Mouse (Mus musculus) G1E (cell line): ENCODE results near the gene Bcam. TPM values are rescaled to one million over a fixed set of nuclear protein-coding genes. Genes with fewer than 3 reads are reported as not detected.

ENCODE experiments used
- ATAC-seq: 2 replicates; pipeline ENCODE4 v1.8.0; 2016; ENCODE audit warnings: mild to moderate bottlenecking; ENCODE audit not compliant: insufficient number of reproducible peaks, poor library complexity, low FRiP score, severe bottlenecking; ENCODE audit errors: extremely low read depth
- DNase-seq: peaks from one replicate; pipeline ENCODE4 v3.0.0; 2012; ENCODE audit warnings: low spot score
- H3K27me3 ChIP-seq: 2 replicates; pipeline ENCODE4 v1.6.1; 2012; ENCODE audit warnings: mild to moderate bottlenecking, low read length, inconsistent platforms; ENCODE audit not compliant: insufficient read depth
- H3K36me3 ChIP-seq: replicated peaks from 2 replicates; pipeline ENCODE3; 2012; ENCODE audit warnings: mild to moderate bottlenecking, inconsistent platforms
- H3K4me1 ChIP-seq: 2 replicates; pipeline ENCODE4 v1.6.1; 2012; ENCODE audit warnings: low read depth, low read length, inconsistent platforms, mixed read lengths; ENCODE audit not compliant: insufficient read depth
- H3K4me3 ChIP-seq: 2 replicates; pipeline ENCODE4 v1.5.1; 2012; ENCODE audit warnings: low read depth, mild to moderate bottlenecking, inconsistent platforms, low read length, moderate library complexity, mixed read lengths
- H3K9me3 ChIP-seq: replicated peaks from 2 replicates; pipeline ENCODE4 v1.6.1; 2012; ENCODE audit warnings: inconsistent platforms
- CTCF ChIP-seq: IDR thresholded peaks from 2 replicates; pipeline ENCODE4 v1.5.1; 2012; ENCODE audit warnings: low read depth, low read length, inconsistent platforms, mixed read lengths
- GATA1 ChIP-seq: IDR thresholded peaks from 2 replicates; pipeline ENCODE4 v1.6.1; 2012; ENCODE audit warnings: borderline replicate concordance, low read length, inconsistent platforms, mixed read lengths
- GATA2 ChIP-seq: IDR thresholded peaks from 2 replicates; pipeline ENCODE4 v1.6.1; 2012; ENCODE audit warnings: low read depth, low read length, inconsistent platforms, borderline replicate concordance
- POLR2AphosphoS5 ChIP-seq: IDR thresholded peaks from 2 replicates; pipeline ENCODE4 v1.6.1; 2012; ENCODE audit warnings: low read depth, low read length, inconsistent platforms; ENCODE audit not compliant: insufficient replicate concordance
- TAL1 ChIP-seq: conservative IDR thresholded peaks from 2 replicates; pipeline ENCODE4 v1.6.1; 2012; ENCODE audit warnings: low read depth, low read length, inconsistent platforms, mixed read lengths
- polyA plus RNA-seq: library from polyadenylated mRNA; stranded (reverse); fragments of >175 nt; gene quantifications from 2 replicates; pipeline ENCODE4 v1.2.3, GENCODE M21; 2012
- total RNA-seq, 2 experiments: library from RNA; stranded (forward) in 1 of 2; stranded (reverse) in 1 of 2; fragments of 200-1000 nt in 1 of 2; fragments of >200 nt in 1 of 2; fragmentation: Nextera tagmentation in 1 of 2; gene quantifications; 2 replicates each; pipeline ENCODE4 v1.2.3; 2014 to 2017

The Bcam gene
- total and polyA plus RNA-seq, 3 experiments, result 0.05 TPM; not detected in 2

DNA sequence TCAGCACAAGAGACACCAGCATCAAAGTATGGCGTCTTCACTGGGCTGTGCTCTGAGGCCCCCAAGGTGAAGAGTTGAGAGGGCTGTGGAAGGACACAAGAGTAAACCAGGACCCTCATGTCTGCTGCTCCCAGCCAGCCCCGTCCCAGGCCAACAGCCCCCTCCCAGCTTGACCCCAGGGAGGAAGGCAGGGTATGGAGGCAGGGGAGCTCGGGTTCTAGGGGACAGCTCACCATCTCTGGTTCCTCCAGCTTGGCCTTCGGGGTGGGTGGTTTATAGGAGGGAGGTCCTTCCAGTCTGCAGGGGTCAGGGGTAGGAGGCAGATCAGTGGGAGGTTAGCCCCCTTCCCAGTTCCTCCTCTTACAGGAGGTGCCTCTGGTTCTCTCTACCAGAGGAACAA, 51.6 kb downstream of the Bcam start:
- H3K4me1 ChIP-seq, result peaks cover 34% of the 10 kb centered on the region
- no peaks in the 10 kb centered on the region for H3K27me3 ChIP-seq
- TF ChIP-seq GATA2, result no peak
- TF ChIP-seq CTCF, result no peak
- TF ChIP-seq GATA1, result no peak
- no peak for TF ChIP-seq POLR2AphosphoS5
- H3K4me3 ChIP-seq, result no peak overlapping the region
- DNase-seq (no peak), ATAC-seq (no peak)
- no peaks in the 10 kb centered on the region for H3K9me3 ChIP-seq
- peaks cover 49% of the 10 kb centered on the region for H3K36me3 ChIP-seq

DNA sequence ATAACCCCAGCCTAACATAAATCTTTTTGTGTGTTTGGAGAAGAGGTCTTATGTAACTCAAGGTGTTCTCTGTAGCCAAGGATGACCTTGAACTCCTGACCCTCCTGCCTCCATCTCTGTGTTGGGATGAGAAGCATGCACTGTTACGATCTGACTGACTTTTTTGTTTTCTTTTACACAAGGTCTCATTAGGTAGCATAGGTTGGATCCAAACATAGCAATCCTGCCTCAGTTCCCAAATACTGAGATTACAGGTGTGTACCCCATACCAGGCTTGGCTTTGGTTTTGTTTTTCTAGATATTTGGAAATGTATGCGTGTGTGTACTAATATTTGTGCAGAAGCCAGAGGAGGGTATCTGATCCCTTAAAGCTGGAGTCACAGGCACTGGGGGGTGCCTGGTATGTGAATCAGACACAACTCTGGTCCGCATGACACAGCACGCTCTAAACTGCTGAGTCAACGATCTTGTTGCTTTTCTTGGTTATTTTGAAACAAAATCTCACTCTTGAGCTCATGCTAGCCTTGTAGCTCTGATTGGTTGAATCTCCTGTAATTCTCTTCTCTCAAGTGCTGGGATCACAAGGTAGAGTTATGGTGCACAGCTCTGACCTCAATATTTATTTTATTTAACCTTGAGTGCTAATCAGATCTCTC, 52.4 kb downstream of the Bcam start:
- Histone ChIP-seq H3K4me3 (no peak overlapping the region), H3K36me3 (peaks cover 49% of the 10 kb centered on the region), H3K9me3 (no peaks in the 10 kb centered on the region), H3K4me1 (peaks cover 37% of the 10 kb centered on the region), H3K27me3 (no peaks in the 10 kb centered on the region)
- ATAC-seq, result no peak
- DNase-seq, result no peak
- no peak for TF ChIP-seq CTCF
- no peak for TF ChIP-seq GATA2
- TF ChIP-seq GATA1, result no peak
- no peak for TF ChIP-seq POLR2AphosphoS5
- no peak for TF ChIP-seq TAL1

DNA sequence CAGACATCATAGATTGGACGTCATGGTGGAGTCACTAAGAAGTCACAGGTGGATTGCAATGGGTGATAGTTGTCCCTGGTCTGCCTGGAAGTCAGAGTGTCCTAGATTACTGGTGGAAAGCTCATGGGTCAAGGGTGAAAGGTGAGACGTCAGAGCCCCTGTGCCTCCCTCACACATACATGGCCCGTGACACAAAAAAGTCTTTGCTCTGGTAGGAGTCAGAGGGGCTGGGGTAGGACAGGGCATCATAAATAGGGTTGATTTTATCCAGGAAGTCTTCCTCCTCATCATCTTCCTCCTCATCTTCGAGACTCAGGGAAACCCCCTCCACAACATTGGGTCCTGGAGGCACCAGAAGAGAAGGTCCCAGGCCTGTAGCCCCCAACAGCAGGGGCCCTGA, 53.5 kb downstream of the Bcam start:
- Histone ChIP-seq H3K9me3 (no peaks in the 10 kb centered on the region), H3K4me3 (no peak overlapping the region), H3K27me3 (no peaks in the 10 kb centered on the region), H3K4me1 (peaks cover 41% of the 10 kb centered on the region), H3K36me3 (peaks cover 49% of the 10 kb centered on the region)
- TF ChIP-seq CTCF, result no peak
- TF ChIP-seq GATA2, result no peak
- TF ChIP-seq TAL1, result no peak
- no peak for ATAC-seq
- DNase-seq, result no peak

DNA sequence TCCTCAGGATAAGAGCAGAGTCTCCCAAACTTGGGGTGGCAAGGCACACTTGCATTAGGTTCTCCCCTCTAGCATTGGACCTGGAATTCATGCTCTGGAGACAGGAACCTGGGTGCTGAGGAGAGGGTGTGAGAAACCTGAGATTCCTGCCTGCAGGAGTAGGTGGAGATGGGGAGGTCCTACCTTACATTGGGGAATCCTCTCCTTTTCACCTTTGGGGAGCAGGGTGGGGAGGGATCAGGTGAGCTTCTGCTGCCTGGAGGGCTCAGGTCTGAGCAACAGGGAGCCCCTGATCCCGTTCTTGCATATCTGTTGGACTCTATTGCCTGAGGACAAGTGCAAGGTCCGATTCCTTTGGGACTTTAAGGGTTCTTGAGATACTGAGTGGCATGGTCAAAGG, 54.0 kb downstream of the Bcam start:
- Histone ChIP-seq H3K36me3 (peaks cover 52% of the 10 kb centered on the region), H3K9me3 (no peaks in the 10 kb centered on the region), H3K4me1 (peaks cover 46% of the 10 kb centered on the region), H3K27me3 (no peaks in the 10 kb centered on the region), H3K4me3 (peak overlapping the region; percentile 97; the same call in 1 of the 2 replicates)
- DNase-seq (no peak), ATAC-seq (no peak)
- TF ChIP-seq TAL1, result no peak
- no peak for TF ChIP-seq CTCF
- TF ChIP-seq GATA1, result no peak
- TF ChIP-seq POLR2AphosphoS5, result no peak
- TF ChIP-seq GATA2, result no peak

DNA sequence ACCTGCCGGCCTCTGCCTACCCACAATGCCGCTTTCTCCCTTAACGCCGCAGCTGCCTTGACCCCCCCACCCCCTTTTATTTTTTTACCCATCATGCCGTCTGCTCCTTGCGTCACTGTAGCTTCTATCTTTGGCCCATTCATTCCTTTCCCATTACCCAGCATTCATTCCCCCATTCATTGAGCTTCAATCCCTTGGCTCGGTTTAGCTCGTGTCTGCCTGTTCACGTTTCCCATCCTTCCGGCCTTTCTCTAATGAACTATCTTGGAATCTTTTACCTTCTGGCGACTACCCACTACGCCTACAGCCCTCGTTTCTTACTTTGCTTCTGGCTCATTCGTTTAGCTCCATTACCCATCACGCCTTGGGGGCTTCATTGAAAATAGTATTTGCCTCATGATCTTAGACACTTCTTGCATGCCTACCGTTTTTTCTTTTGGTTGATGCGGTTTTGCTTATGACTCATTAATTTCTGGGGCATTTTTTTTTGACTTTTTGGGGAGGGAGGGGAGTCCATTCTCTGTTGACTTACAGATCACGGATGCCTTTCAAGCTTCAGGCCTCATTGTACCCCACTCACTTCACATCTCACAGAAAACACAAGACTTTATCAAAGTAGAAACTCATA, 54.6 kb downstream of the Bcam start:
- Histone ChIP-seq H3K4me1 (peaks cover 52% of the 10 kb centered on the region), H3K27me3 (no peaks in the 10 kb centered on the region), H3K36me3 (peaks cover 55% of the 10 kb centered on the region), H3K9me3 (no peaks in the 10 kb centered on the region), H3K4me3 (peak overlapping the region; percentile 97)
- DNase-seq (no peak), ATAC-seq (no peak)
- TF ChIP-seq GATA2 (no peak), CTCF (no peak), POLR2AphosphoS5 (no peak), GATA1 (no peak), TAL1 (no peak)

DNA sequence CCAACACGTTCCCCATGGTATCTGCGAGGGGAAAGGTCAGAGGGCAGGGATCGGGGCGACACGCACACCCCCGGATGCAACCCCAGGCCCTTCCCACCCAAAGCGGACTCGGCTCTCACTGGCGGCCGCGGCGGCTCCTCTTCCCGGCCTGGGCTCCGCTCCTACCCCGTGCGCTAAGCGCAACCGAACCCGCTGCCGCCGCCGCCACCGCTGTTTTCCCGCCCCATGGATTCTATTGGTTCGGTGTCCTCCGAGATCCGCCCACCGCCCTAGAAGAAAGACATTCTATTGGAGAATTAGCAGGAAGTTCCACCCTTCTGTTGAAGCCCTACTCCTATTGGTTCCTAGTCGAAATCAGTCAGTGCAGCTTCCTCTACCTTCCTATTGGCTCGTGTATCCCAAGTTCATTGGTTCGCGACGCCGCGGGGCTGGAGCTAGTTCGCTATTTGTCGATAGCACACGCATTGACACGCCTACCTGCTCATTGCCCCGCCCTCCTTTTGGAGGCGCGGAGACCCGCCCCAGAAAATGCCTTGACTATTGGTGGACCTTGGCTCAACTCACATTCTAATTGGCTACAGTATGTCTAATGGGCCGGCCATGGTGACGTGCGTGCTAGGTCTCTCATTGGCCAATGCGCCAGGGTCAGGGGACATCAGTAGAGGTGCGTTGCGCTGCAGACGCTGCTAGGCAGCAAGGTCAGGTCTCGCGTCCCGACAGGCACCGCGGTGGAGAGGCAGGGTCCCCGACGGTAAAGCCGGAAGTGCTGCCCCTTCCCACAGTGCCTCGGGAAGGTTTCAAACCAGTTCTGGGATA, 55.4 kb downstream of the Bcam start, which contains the start of gene Tomm40:
Gene Tomm40 (minus strand): TSS at position 200 of the 816 bp plus-strand sequence.
- Histone ChIP-seq H3K4me1 (peaks cover 57% of the 10 kb centered on the region), H3K4me3 (peak within 1 kb of the TSS; percentile 97), H3K36me3 (peaks cover 60% of the 10 kb centered on the region), H3K9me3 (no peaks in the 10 kb centered on the region), H3K27me3 (no peaks in the 10 kb centered on the region)
- ATAC-seq (peak; percentile 91), DNase-seq (peak; percentile 97)
- TF ChIP-seq GATA2 (no peak), TAL1 (no peak)
